Mouse (Mus musculus): Measurements from ENCODE around the gene Fam71d. TPM values are rescaled to one million over a fixed set of nuclear protein-coding genes. Genes with fewer than 3 reads are reported as not detected.

Gene Fam71d
- polyA plus RNA-seq, 1 experiment from 2014 or later: not detected

Other genes with a start within 250 kb of the Fam71d start
- 21.5 and 25.3 TPM in 2 replicates for gene Mpp5, start 57.4 kb downstream of the Fam71d start, polyA plus RNA-seq (2015; fragmentation: Nextera tagmentation; extraction: Ambion mirVana)
- gene Atp6v1d, start 170.1 kb downstream of the Fam71d start, polyA plus RNA-seq (2015; fragmentation: Nextera tagmentation; extraction: Ambion mirVana): 50.6 and 61.1 TPM in 2 replicates
- gene Eif2s1, start 170.3 kb downstream of the Fam71d start, polyA plus RNA-seq (2015; fragmentation: Nextera tagmentation; extraction: Ambion mirVana): 227 and 228 TPM in 2 replicates
- 24.3 and 24.9 TPM in 2 replicates for gene Plek2, start 215.4 kb downstream of the Fam71d start, polyA plus RNA-seq (2015; fragmentation: Nextera tagmentation; extraction: Ambion mirVana)